Mouse (Mus musculus) neural tube, embryonic 15.5 days (tissue): ENCODE results near the gene Plscr3. TPM values are rescaled to one million over a fixed set of nuclear protein-coding genes. Genes with fewer than 3 reads are reported as not detected.

Source experiments
- ATAC-seq: fragments of 200-750 bp; cut with Nextera tagmentation; 2 replicates; pipeline ENCODE4 v1.8.0; 2017; ENCODE audit warnings: mild to moderate bottlenecking, moderate TSS enrichment, moderate library complexity; ENCODE audit not compliant: low FRiP score
- H3K27ac ChIP-seq: fragments of 300-500 bp; sonication (generic); replicated peaks from 2 replicates; pipeline ENCODE4 v1.5.1; 2015; ENCODE audit warnings: mild to moderate bottlenecking, inconsistent platforms
- H3K27me3 ChIP-seq: fragments of 300-500 bp; sonication (generic); replicated peaks from 2 replicates; pipeline ENCODE4 v1.6.1; 2015; ENCODE audit warnings: inconsistent platforms
- H3K36me3 ChIP-seq: fragments of 300-500 bp; sonication (generic); 2 replicates; pipeline ENCODE4 v1.6.1; 2015; ENCODE audit warnings: inconsistent platforms
- H3K4me1 ChIP-seq: fragments of 300-500 bp; sonication (generic); 2 replicates; pipeline ENCODE4 v1.6.1; 2015; ENCODE audit warnings: inconsistent platforms
- H3K4me2 ChIP-seq: fragments of 300-500 bp; sonication (generic); 2 replicates; pipeline ENCODE4 v1.6.1; 2015; ENCODE audit warnings: inconsistent platforms, mild to moderate bottlenecking, moderate library complexity
- H3K4me3 ChIP-seq: fragments of 300-500 bp; sonication (generic); replicated peaks from 2 replicates; pipeline ENCODE4 v1.5.1; 2015; ENCODE audit warnings: mild to moderate bottlenecking, inconsistent platforms
- H3K9ac ChIP-seq: fragments of 300-500 bp; sonication (generic); replicated peaks from 2 replicates; pipeline ENCODE4 v1.6.1; 2015; ENCODE audit warnings: mild to moderate bottlenecking, inconsistent platforms
- H3K9me3 ChIP-seq: fragments of 300-500 bp; sonication (generic); replicated peaks from 2 replicates; pipeline ENCODE4 v1.6.1; 2016; ENCODE audit warnings: inconsistent platforms
- WGBS: fragments of 180-500 bp; shearing (Covaris S2); methylation state at CpG from one replicate; pipeline ENCODE4 v1.1.7; 2015; ENCODE audit warnings: mixed read lengths; 5-methylcytosine and 5-hydroxymethylcytosine counted together
- polyA plus RNA-seq: library from polyadenylated mRNA; unstranded; fragments of >200 nt; fragmentation: Nextera tagmentation; extraction: Ambion mirVana; gene quantifications from 2 replicates; pipeline ENCODE4 v1.2.1, GENCODE M21; 2015

Gene Plscr3
- 44.3 and 53.1 TPM in 2 replicates for polyA plus RNA-seq

- H3K4me1 ChIP-seq: peaks cover 33% of the 10 kb centered on the region
- WGBS: 0% methylated on average over 36 of the region's 38 CpGs
These were observed at the start of gene Plscr3 for GRCm38 (mm10) chr11:69846198-69846680. TSS of gene Plscr3 (plus strand) at chr11:69846376.

GRCm38 (mm10) chr11:69797924-69798323 lies 48.3 kb upstream of the Plscr3 start:
- H3K27ac ChIP-seq: no peak overlapping the region
- no peaks in the 10 kb centered on the region for H3K36me3 ChIP-seq
- H3K4me2 ChIP-seq: no peak overlapping the region
- 81% methylated on average over 7 of the region's 7 CpGs for WGBS
- H3K9ac ChIP-seq: no peak overlapping the region
- H3K4me3 ChIP-seq: no peak overlapping the region
- H3K27me3 ChIP-seq: peaks cover 30% of the 10 kb centered on the region
- no peaks in the 10 kb centered on the region for H3K9me3 ChIP-seq
- ATAC-seq: no peak
- peaks cover 52% of the 10 kb centered on the region for H3K4me1 ChIP-seq

More at GRCm38 (mm10) chr11:69846198-69846680, at the start of gene Plscr3:
- H3K36me3 ChIP-seq: peaks cover 32% of the 10 kb centered on the region
- peak within 1 kb of the TSS; percentile 93 for H3K27ac ChIP-seq
- ATAC-seq: peak; percentile 95
- H3K27me3 ChIP-seq: no peaks in the 10 kb centered on the region
- no peaks in the 10 kb centered on the region for H3K9me3 ChIP-seq
- peak within 1 kb of the TSS; percentile 66 for H3K4me3 ChIP-seq
- peak within 1 kb of the TSS; percentile 85 for H3K4me2 ChIP-seq
- H3K9ac ChIP-seq: peak within 1 kb of the TSS; percentile 81

GRCm38 (mm10) chr11:69799394-69800137 lies 46.6 kb upstream of the Plscr3 start:
- Histone ChIP-seq H3K27me3 (peaks cover 22% of the 10 kb centered on the region), H3K9me3 (no peaks in the 10 kb centered on the region), H3K4me3 (peak overlapping the region; percentile 63), H3K27ac (peak overlapping the region; percentile 94), H3K4me2 (peak overlapping the region; percentile 87), H3K9ac (peak overlapping the region; percentile 57), H3K4me1 (peaks cover 68% of the 10 kb centered on the region), H3K36me3 (no peaks in the 10 kb centered on the region)
- 13% methylated on average over 12 of the region's 12 CpGs for WGBS
- no peak for ATAC-seq

GRCm38 (mm10) chr11:69800138-69800391 lies 46.1 kb upstream of the Plscr3 start:
- peak overlapping the region; percentile 63 for H3K4me3 ChIP-seq

GRCm38 (mm10) chr11:69800392-69801197 lies 45.6 kb upstream of the Plscr3 start:
- WGBS: 1% methylated on average over 36 of the region's 36 CpGs
- H3K9ac ChIP-seq: peak overlapping the region; percentile 57
- no peaks in the 10 kb centered on the region for H3K36me3 ChIP-seq
- peak overlapping the region; percentile 87 for H3K4me2 ChIP-seq
- peak overlapping the region; percentile 94 for H3K27ac ChIP-seq
- peaks cover 28% of the 10 kb centered on the region for H3K27me3 ChIP-seq
- H3K4me3 ChIP-seq: peak overlapping the region; percentile 63
- H3K4me1 ChIP-seq: peaks cover 71% of the 10 kb centered on the region
- H3K9me3 ChIP-seq: no peaks in the 10 kb centered on the region
- peak; percentile 82 for ATAC-seq

More at GRCm38 (mm10) chr11:69800138-69800391, 46.1 kb upstream of the Plscr3 start:
- H3K9ac ChIP-seq: peak overlapping the region; percentile 57
- ATAC-seq: peak; percentile 12; the same call in 1 of the 2 replicates
- peak overlapping the region; percentile 87 for H3K4me2 ChIP-seq
- no peaks in the 10 kb centered on the region for H3K36me3 ChIP-seq
- H3K4me1 ChIP-seq: peaks cover 71% of the 10 kb centered on the region
- peaks cover 24% of the 10 kb centered on the region for H3K27me3 ChIP-seq
- peak overlapping the region; percentile 94 for H3K27ac ChIP-seq
- 0% methylated on average over 11 of the region's 11 CpGs for WGBS
- H3K9me3 ChIP-seq: no peaks in the 10 kb centered on the region

GRCm38 (mm10) chr11:69801379-69801977 lies 44.7 kb upstream of the Plscr3 start, which contains the start of gene Fgf11:
TSS of gene Fgf11 (minus strand) at chr11:69801857.
- peaks cover 31% of the 10 kb centered on the region for H3K27me3 ChIP-seq
- WGBS: under 1% methylated on average over 33 of the region's 33 CpGs

GRCm38 (mm10) chr11:69802648-69803105 lies 43.5 kb upstream of the Plscr3 start:
- peaks cover 67% of the 10 kb centered on the region for H3K4me1 ChIP-seq
- H3K9me3 ChIP-seq: no peaks in the 10 kb centered on the region
- peak; percentile 32 for ATAC-seq
- H3K4me2 ChIP-seq: peak overlapping the region; percentile 87
- WGBS: under 1% methylated on average over 33 of the region's 33 CpGs
- H3K36me3 ChIP-seq: no peaks in the 10 kb centered on the region
- peak overlapping the region; percentile 63 for H3K4me3 ChIP-seq
- H3K9ac ChIP-seq: peak overlapping the region; percentile 57
- peaks cover 25% of the 10 kb centered on the region for H3K27me3 ChIP-seq
- peak overlapping the region; percentile 94 for H3K27ac ChIP-seq

More at GRCm38 (mm10) chr11:69801379-69801977, 44.7 kb upstream of the Plscr3 start, which contains the start of gene Fgf11:
- Histone ChIP-seq H3K4me1 (peaks cover 67% of the 10 kb centered on the region), H3K36me3 (no peaks in the 10 kb centered on the region), H3K4me3 (peak within 1 kb of the TSS; percentile 63), H3K9me3 (no peaks in the 10 kb centered on the region), H3K27ac (peak within 1 kb of the TSS; percentile 94), H3K9ac (peak within 1 kb of the TSS; percentile 57), H3K4me2 (peak within 1 kb of the TSS; percentile 87)
- ATAC-seq: no peak

- Histone ChIP-seq H3K36me3 (no peaks in the 10 kb centered on the region), H3K27me3 (peaks cover 21% of the 10 kb centered on the region), H3K27ac (peak overlapping the region; percentile 94), H3K9ac (peak overlapping the region; percentile 57), H3K4me1 (peaks cover 67% of the 10 kb centered on the region), H3K4me2 (peak overlapping the region; percentile 87), H3K4me3 (peak overlapping the region; percentile 63), H3K9me3 (no peaks in the 10 kb centered on the region)
- ATAC-seq: no peak
- 2% methylated on average over 12 of the region's 12 CpGs for WGBS
These were observed 42.8 kb upstream of the Plscr3 start for GRCm38 (mm10) chr11:69803328-69803727.

- Histone ChIP-seq H3K27ac (peak overlapping the region; percentile 94), H3K4me1 (peaks cover 64% of the 10 kb centered on the region)
- WGBS: 1% methylated on average over 60 of the region's 60 CpGs
These were observed 42.2 kb upstream of the Plscr3 start for GRCm38 (mm10) chr11:69803786-69804651.

GRCm38 (mm10) chr11:69804652-69804940 lies 41.6 kb upstream of the Plscr3 start:
- ATAC-seq: no peak
- no peak overlapping the region for H3K9ac ChIP-seq
- WGBS: 6% methylated on average over 12 of the region's 12 CpGs

More at GRCm38 (mm10) chr11:69803786-69804651, 42.2 kb upstream of the Plscr3 start:
- peaks cover 21% of the 10 kb centered on the region for H3K27me3 ChIP-seq
- ATAC-seq: peak; percentile 14; the same call in 1 of the 2 replicates
- no peaks in the 10 kb centered on the region for H3K36me3 ChIP-seq
- no peaks in the 10 kb centered on the region for H3K9me3 ChIP-seq
- peak overlapping the region; percentile 63 for H3K4me3 ChIP-seq
- H3K9ac ChIP-seq: peak overlapping the region; percentile 57
- H3K4me2 ChIP-seq: peak overlapping the region; percentile 87

More at GRCm38 (mm10) chr11:69804652-69804940, 41.6 kb upstream of the Plscr3 start:
- Histone ChIP-seq H3K27ac (no peak overlapping the region), H3K9me3 (no peaks in the 10 kb centered on the region), H3K36me3 (no peaks in the 10 kb centered on the region), H3K4me1 (peaks cover 59% of the 10 kb centered on the region), H3K4me3 (peak overlapping the region; percentile 11; the same call in 1 of the 2 replicates), H3K4me2 (peak overlapping the region; percentile 87), H3K27me3 (peaks cover 21% of the 10 kb centered on the region)
